Mouse (Mus musculus) intestine, embryonic 16.5 days (tissue): Measurements from ENCODE around the gene Mff. TPM values are rescaled to one million over a fixed set of nuclear protein-coding genes. Genes with fewer than 3 reads are reported as not detected.
A peak's percentile ranks its signal among the peaks of the same experiment; 100 is the strongest.

ENCODE experiments used
- ATAC-seq: fragments of 200-750 bp; cut with Nextera tagmentation; 2 replicates; pipeline ENCODE4 v1.8.0; 2017; ENCODE audit warnings: moderate TSS enrichment, moderate library complexity
- H3K27ac ChIP-seq: fragments of 300-500 bp; sonication (generic); 2 replicates; pipeline ENCODE4 v1.5.1; 2014; ENCODE audit warnings: mild to moderate bottlenecking, low read length
- H3K27me3 ChIP-seq: fragments of 300-500 bp; sonication (generic); replicated peaks from 2 replicates; pipeline ENCODE4 v1.6.1; 2014; ENCODE audit warnings: low read length, control low read depth, mixed read lengths; ENCODE audit not compliant: control insufficient read depth, insufficient read depth
- H3K36me3 ChIP-seq: fragments of 300-500 bp; sonication (generic); 2 replicates; pipeline ENCODE4 v1.6.1; 2014; ENCODE audit warnings: low read length, control low read depth; ENCODE audit not compliant: control insufficient read depth, insufficient read depth
- H3K4me1 ChIP-seq: fragments of 300-500 bp; sonication (generic); 2 replicates; pipeline ENCODE4 v1.6.1; 2014; ENCODE audit warnings: low read length, control low read depth, mixed read lengths; ENCODE audit not compliant: control insufficient read depth, insufficient read depth
- H3K4me2 ChIP-seq: fragments of 300-500 bp; sonication (generic); 2 replicates; pipeline ENCODE4 v1.6.1; 2014; ENCODE audit warnings: low read depth, low read length, control low read depth
- H3K4me3 ChIP-seq: fragments of 300-500 bp; sonication (generic); 2 replicates; pipeline ENCODE4 v1.5.1; 2014; ENCODE audit warnings: mild to moderate bottlenecking, low read length
- H3K9ac ChIP-seq: fragments of 300-500 bp; sonication (generic); 2 replicates; pipeline ENCODE4 v1.6.1; 2014; ENCODE audit warnings: low read depth, low read length
- H3K9me3 ChIP-seq: fragments of 300-500 bp; sonication (generic); 2 replicates; pipeline ENCODE4 v1.6.1; 2016; ENCODE audit warnings: low read length, control low read depth; ENCODE audit not compliant: control insufficient read depth
- WGBS: fragments of 180-500 bp; shearing (Covaris S2); extraction: QIAGEN DNeasy Blood & Tissue Kit; methylation state at CpG from one replicate; pipeline ENCODE4 v1.1.7; 2014; 5-methylcytosine and 5-hydroxymethylcytosine counted together
- polyA plus RNA-seq: library from polyadenylated mRNA; unstranded; fragments of >200 nt; fragmentation: Nextera tagmentation; extraction: Ambion mirVana; gene quantifications from 2 replicates; pipeline ENCODE4 v1.2.1, GENCODE M21; 2015

Mff gene
- polyA plus RNA-seq, 1 experiment from 2014 or later = 166 TPM

DNA sequence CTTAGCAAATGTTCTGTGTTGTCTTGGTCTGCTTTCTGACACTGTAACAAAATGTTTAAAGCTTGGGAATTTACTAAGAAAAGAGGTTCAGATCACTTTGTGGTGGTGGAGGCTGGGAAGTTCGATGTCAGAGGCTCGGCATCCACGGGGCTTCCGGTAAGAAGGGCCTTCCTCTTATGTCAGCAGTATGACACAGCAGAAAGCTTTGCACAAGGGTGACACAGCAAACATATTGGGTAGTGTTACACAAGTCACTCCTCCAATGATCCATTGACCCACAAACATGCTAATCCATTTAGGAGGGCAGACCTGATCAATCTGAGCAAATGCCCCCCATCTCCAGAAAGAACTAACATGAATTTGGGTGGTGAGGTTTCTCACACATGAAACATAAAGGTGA, 72.4 kb downstream of the Mff start:
- Histone ChIP-seq H3K9me3 (no peaks in the 10 kb centered on the region), H3K9ac (no peak overlapping the region), H3K4me2 (no peak overlapping the region), H3K27me3 (no peaks in the 10 kb centered on the region), H3K4me1 (peaks cover 2% of the 10 kb centered on the region; the same call in 1 of the 2 replicates), H3K36me3 (no peaks in the 10 kb centered on the region), H3K27ac (no peak overlapping the region), H3K4me3 (no peak overlapping the region)
- no peak for ATAC-seq
- 94% methylated on average over 4 of the region's 4 CpGs for WGBS

GRCm38 (mm10) chr1:82798304-82798703, 73.6 kb downstream of the Mff start:
- no peak overlapping the region for H3K27ac ChIP-seq
- H3K4me2 ChIP-seq = no peak overlapping the region
- H3K4me3 ChIP-seq = no peak overlapping the region
- H3K9ac ChIP-seq = no peak overlapping the region
- H3K4me1 ChIP-seq = peaks cover 2% of the 10 kb centered on the region; the same call in 1 of the 2 replicates
- no peaks in the 10 kb centered on the region for H3K9me3 ChIP-seq
- no peak for ATAC-seq
- WGBS = 45% methylated on average over 5 of the region's 5 CpGs
- no peaks in the 10 kb centered on the region for H3K36me3 ChIP-seq
- no peaks in the 10 kb centered on the region for H3K27me3 ChIP-seq

DNA sequence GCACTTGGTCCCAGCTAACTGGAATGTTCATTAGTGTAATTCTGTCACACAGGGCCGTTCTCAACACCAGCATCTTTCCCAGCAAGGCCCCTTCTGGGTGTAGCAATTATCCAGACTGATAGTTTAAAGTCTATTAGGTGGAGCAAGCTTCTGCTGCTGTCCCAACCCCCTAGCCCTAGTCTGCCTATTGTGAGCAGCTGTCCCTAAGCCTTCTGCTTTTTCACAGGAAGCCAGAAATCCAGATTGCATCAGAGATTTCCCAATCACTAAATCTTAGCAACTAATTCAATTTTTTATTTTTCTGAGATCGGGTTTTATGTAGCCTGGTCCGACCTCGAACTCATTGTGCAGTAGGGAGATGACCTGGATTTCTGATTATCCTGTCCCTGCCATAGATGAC, 74.2 kb downstream of the Mff start:
- Histone ChIP-seq H3K27ac (no peak overlapping the region), H3K36me3 (no peaks in the 10 kb centered on the region), H3K9me3 (no peaks in the 10 kb centered on the region), H3K27me3 (no peaks in the 10 kb centered on the region), H3K4me1 (peaks cover 2% of the 10 kb centered on the region; the same call in 1 of the 2 replicates), H3K9ac (no peak overlapping the region), H3K4me2 (no peak overlapping the region), H3K4me3 (no peak overlapping the region)
- peak; percentile 47 for ATAC-seq
- WGBS = 79% methylated on average over 4 of the region's 4 CpGs

GRCm38 (mm10) chr1:82801105-82801783, 76.6 kb downstream of the Mff start:
- H3K36me3 ChIP-seq = no peaks in the 10 kb centered on the region
- no peak overlapping the region for H3K4me3 ChIP-seq
- H3K27me3 ChIP-seq = no peaks in the 10 kb centered on the region
- H3K4me2 ChIP-seq = no peak overlapping the region
- WGBS = 77% methylated on average over 12 of the region's 12 CpGs
- no peak overlapping the region for H3K27ac ChIP-seq
- H3K4me1 ChIP-seq = peaks cover 2% of the 10 kb centered on the region; the same call in 1 of the 2 replicates
- H3K9ac ChIP-seq = no peak overlapping the region
- no peak for ATAC-seq
- no peaks in the 10 kb centered on the region for H3K9me3 ChIP-seq

Other genes with a start within 250 kb of the Mff start
- gene Col4a4, start 138.0 kb upstream of the Mff start, polyA plus RNA-seq = 0.05 and 0.20 TPM in 2 replicates
- 0.16 and 0.21 TPM in 2 replicates for gene Col4a3, start 138.0 kb upstream of the Mff start, polyA plus RNA-seq
- 201 and 234 TPM in 2 replicates for gene Tm4sf20, start 43.6 kb downstream of the Mff start, polyA plus RNA-seq
- not detected in 2 replicates for gene Gm47791, start 46.4 kb downstream of the Mff start, polyA plus RNA-seq
- gene Agfg1, start 114.6 kb downstream of the Mff start, polyA plus RNA-seq = 14.1 and 31.8 TPM in 2 replicates
- gene A030005L19Rik, start 188.4 kb downstream of the Mff start, polyA plus RNA-seq = not detected in 2 replicates
- not detected in 2 replicates for gene A030014E15Rik, start 200.0 kb downstream of the Mff start, polyA plus RNA-seq
- gene Gm6217, start 206.5 kb downstream of the Mff start, polyA plus RNA-seq = not detected in 2 replicates
- not detected in 2 replicates for gene A030003K21Rik, start 218.5 kb downstream of the Mff start, polyA plus RNA-seq
- not detected in 2 replicates for gene Gm7544, start 231.1 kb downstream of the Mff start, polyA plus RNA-seq
- gene Gm47955, start 235.4 kb downstream of the Mff start, polyA plus RNA-seq = not detected in 2 replicates